22 mouse cellular contexts compared by ENCODE assay signal in the genomic region with DNA sequence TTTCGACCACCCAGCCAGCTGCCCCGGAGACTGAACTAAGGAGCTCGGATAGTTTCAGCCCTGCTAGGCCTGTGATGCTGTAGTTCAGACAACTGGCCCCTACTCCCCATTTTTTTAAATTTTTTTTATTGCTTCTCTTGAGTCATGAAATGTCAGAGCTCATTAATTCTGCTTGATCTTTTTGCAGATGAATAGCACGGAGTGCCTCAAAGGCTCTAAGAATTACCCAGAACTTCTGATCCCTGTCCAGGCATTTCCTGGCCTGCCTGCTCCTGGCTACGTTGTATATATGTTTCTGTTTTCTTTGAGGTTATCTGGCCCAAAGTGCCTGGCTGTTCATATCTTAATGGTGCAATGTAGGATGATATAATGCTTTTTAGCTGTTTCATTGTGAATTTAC.
DNase-seq lines count a peak whose midpoint lies in the region; ATAC-seq and TF ChIP-seq lines count a peak whose summit lies in the region.
"Had no signal": no experiment of that assay in that cellular context is flagged by ENCODE, and none has a peak within 500 bp of the region (broad histone marks: within the 10 kb centered on the region; RNA-seq: fewer than 3 reads in every experiment).

No protein-coding gene starts in this region.

- WGBS in kidney, embryonic 16.5 days: 25% methylated on average over 5 of the region's 5 CpGs
- WGBS in lung, postnatal 0 days: 64% methylated on average over 5 of the region's 5 CpGs
- 61% methylated on average over 5 of the region's 5 CpGs for WGBS in lung, adult 2 months

- H3K4me3 ChIP-seq in kidney, embryonic 16.5 days (ENCODE audit: low read length): no peak overlapping the region
- H3K4me3 ChIP-seq in lung, postnatal 0 days (ENCODE audit: low read depth, low read length): no peak overlapping the region
- no peak overlapping the region for H3K4me3 ChIP-seq in lung, adult 2 months (replicated peaks; ENCODE audit: extremely low read depth, low read depth, low read length)
- H3K4me3 ChIP-seq: embryonic facial prominence, embryonic 15.5 days; erythroblast, embryonic 14.5 days; forebrain, embryonic 10.5 days; heart, adult 2 months; heart, embryonic 15.5 days; hindbrain, embryonic 13.5 days had no signal

- no peak for TF ChIP-seq POLR2A in lung, adult 2 months (IDR thresholded peaks at IDR 0.05; ENCODE audit: borderline replicate concordance, extremely low read depth, low read depth, low read length)

- no peaks in the 10 kb centered on the region for H3K36me3 ChIP-seq in kidney, embryonic 16.5 days (ENCODE audit: insufficient read depth, low read length)
- H3K36me3 ChIP-seq in lung, postnatal 0 days (ENCODE audit: insufficient read depth, low read length): no peaks in the 10 kb centered on the region
- H3K36me3 ChIP-seq: embryonic facial prominence, embryonic 15.5 days; forebrain, embryonic 10.5 days; heart, embryonic 15.5 days; hindbrain, embryonic 13.5 days had no signal

- POLR2A ChIA-PET in Patski (lab: Charles Lee): interaction anchor here (1.0 to 1.3 kb wide), 3 partner anchors 9 to 34 kb away, joined by 3 read pairs; no protein-coding TSS in a partner anchor

- no peaks in the 10 kb centered on the region for H3K9me3 ChIP-seq in kidney, embryonic 16.5 days (ENCODE audit: low read length)
- no peaks in the 10 kb centered on the region for H3K9me3 ChIP-seq in lung, postnatal 0 days (ENCODE audit: low read length)
- H3K9me3 ChIP-seq: embryonic facial prominence, embryonic 15.5 days; forebrain, embryonic 10.5 days; heart, embryonic 15.5 days; hindbrain, embryonic 13.5 days had no signal

- CTCF ChIA-PET in Patski (lab: Charles Lee): interaction anchor here (1.3 to 1.4 kb wide), 2 partner anchors 31 to 467 kb away, joined by 3 to 4 read pairs; no protein-coding TSS in a partner anchor

- 0 out of 2 replicates have a peak, but pooled peaks have one; percentile 31 for ATAC-seq in kidney, embryonic 16.5 days (ENCODE audit: low FRiP score, low TSS enrichment)
- ATAC-seq in lung, postnatal 0 days: no peak
- ATAC-seq in Patski: peak; percentile 86
- ATAC-seq: forebrain, embryonic 14.5 days had no signal

- no peaks in the 10 kb centered on the region for H3K27me3 ChIP-seq in kidney, embryonic 16.5 days (ENCODE audit: insufficient read depth, low read length)
- no peaks in the 10 kb centered on the region for H3K27me3 ChIP-seq in lung, postnatal 0 days (replicated peaks; ENCODE audit: insufficient read depth, low read length)
- no peaks in the 10 kb centered on the region for H3K27me3 ChIP-seq in Patski
- H3K27me3 ChIP-seq: embryonic facial prominence, embryonic 15.5 days; heart, embryonic 15.5 days; hindbrain, embryonic 13.5 days had no signal

- no peak overlapping the region for H3K9ac ChIP-seq in kidney, embryonic 16.5 days (replicated peaks; ENCODE audit: low read length)
- no peak overlapping the region for H3K9ac ChIP-seq in lung, postnatal 0 days (replicated peaks; ENCODE audit: low read depth)
- H3K9ac ChIP-seq: embryonic facial prominence, embryonic 15.5 days; heart, embryonic 15.5 days; hindbrain, embryonic 13.5 days had no signal

- H3K4me1 ChIP-seq in kidney, embryonic 16.5 days (ENCODE audit: insufficient read depth, low read length): 0 out of 2 replicates have a peak, but pooled peaks cover 4% of the 10 kb centered on the region
- no peaks in the 10 kb centered on the region for H3K4me1 ChIP-seq in lung, postnatal 0 days (ENCODE audit: insufficient read depth, low read depth, low read length)
- H3K4me1 ChIP-seq in lung, adult 2 months (ENCODE audit: control insufficient read depth, insufficient read depth, low read length): no peaks in the 10 kb centered on the region
- H3K4me1 ChIP-seq: embryonic facial prominence, embryonic 15.5 days; forebrain, embryonic 10.5 days; heart, embryonic 15.5 days; hindbrain, embryonic 13.5 days had no signal

- TF ChIP-seq CTCF in lung, postnatal 0 days (IDR thresholded peaks at IDR 0.05): no peak
- TF ChIP-seq CTCF in lung, adult 2 months (IDR thresholded peaks at IDR 0.05; ENCODE audit: insufficient read depth, low read length): no peak
- no peak for TF ChIP-seq CTCF in Patski (IDR thresholded peaks at IDR 0.05)

- in situ Hi-C loops in Patski (cut with MboI; ENCODE audit: low pct_unique_long_range_greater_than_20kb): no loop called here

- no peak overlapping the region for H3K27ac ChIP-seq in kidney, embryonic 16.5 days (ENCODE audit: low read length)
- no peak overlapping the region for H3K27ac ChIP-seq in lung, postnatal 0 days (ENCODE audit: low read length)
- H3K27ac ChIP-seq: embryonic facial prominence, embryonic 15.5 days; forebrain, embryonic 10.5 days; heart, adult 2 months; heart, embryonic 15.5 days; hindbrain, embryonic 13.5 days had no signal

- TF ChIP-seq EP300 in lung, postnatal 0 days (IDR thresholded peaks at IDR 0.05): no peak

- no peak overlapping the region for H3K4me2 ChIP-seq in kidney, embryonic 16.5 days (replicated peaks; ENCODE audit: low read depth, low read length)
- H3K4me2 ChIP-seq in lung, postnatal 0 days (replicated peaks; ENCODE audit: low read depth, low read length): no peak overlapping the region
- H3K4me2 ChIP-seq: embryonic facial prominence, embryonic 15.5 days; heart, embryonic 11.5 days; heart, embryonic 15.5 days; hindbrain, embryonic 13.5 days had no signal

- no peak for DNase-seq in kidney, postnatal 25 days
- DNase-seq in lung, postnatal 0 days (ENCODE audit: low spot score): peak; percentile 9
- DNase-seq in lung, adult 2 months: no peak
- peak; percentile 80 for DNase-seq in Patski (ENCODE audit: low read depth, low spot score)
- peak; percentile 35 for DNase-seq in retina, postnatal 1 day
- DNase-seq in right cerebral cortex, postnatal 10 days (ENCODE audit: low spot score in 2 of 2): no peak
- DNase-seq: adrenal gland, postnatal 10 days; cerebellum, adult 11 months; cerebellum, adult 8-10 months; cerebellum, postnatal 14 days; embryo, embryonic 11 days; gastrocnemius, postnatal 10 days; heart, adult 2 months; heart, postnatal 14 days had no signal

Comparison
In these comparisons a context has a peak if more than half of its experiments do, and no peak if none do; other contexts are left out.
1. DNase-seq: peak in lung, postnatal 0 days (single experiment), Patski (single experiment) and retina, postnatal 1 day (single experiment); none in kidney, postnatal 25 days (0 of 2), lung, adult 2 months (single experiment) and right cerebral cortex, postnatal 10 days (0 of 2).